Mouse (Mus musculus): Measurements from ENCODE around the gene Olfr385.
"Not testable (repeated sequence)": the region's sequence is repeated elsewhere in the genome, so short reads cannot be mapped to it uniquely, and the experiment has no call there.

Olfr385 gene

DNA sequence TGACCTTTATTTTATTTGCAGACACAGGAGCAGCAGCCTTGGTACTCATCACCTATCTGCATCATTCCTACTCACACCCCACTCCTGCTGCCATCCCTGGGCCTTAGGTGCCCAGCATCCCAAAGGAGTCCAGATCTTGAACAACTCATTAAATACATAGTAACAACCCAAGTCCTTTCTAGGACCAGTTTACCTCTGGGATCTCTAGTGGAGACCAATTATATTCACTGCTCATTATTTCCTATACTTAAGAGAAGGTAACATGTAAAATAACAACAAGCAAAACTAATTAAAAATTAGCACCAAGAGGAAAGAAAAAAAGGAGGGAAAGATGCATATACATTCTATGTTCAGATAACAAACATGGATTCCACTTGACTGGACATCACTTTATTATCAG, at the start of gene Olfr385:
Gene Olfr385 (minus strand): TSS at position 101 of the 400 bp plus-strand sequence.
- no peak for ATAC-seq (ENCODE audit: low TSS enrichment)

DNA sequence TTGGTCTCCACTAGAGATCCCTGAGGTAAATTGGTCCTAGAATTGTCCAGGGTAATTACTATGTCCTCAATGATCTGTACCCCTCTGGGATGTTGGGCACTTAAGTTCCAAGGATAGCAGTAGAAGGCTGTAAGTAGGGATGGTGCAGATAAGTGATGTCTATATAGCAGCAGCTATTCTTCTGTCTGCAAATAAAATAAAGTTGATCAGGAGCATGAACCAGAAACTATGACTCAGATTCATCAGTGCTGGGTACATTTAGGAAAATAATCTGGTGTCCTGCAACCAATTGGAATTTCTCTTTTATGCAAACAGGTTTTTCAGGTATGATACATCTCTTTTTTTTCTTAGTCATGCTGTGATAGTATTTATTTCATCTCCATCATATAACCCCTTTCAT, 5.5 kb upstream of the Olfr385 start, which contains the start of gene Olfr384:
Gene Olfr384 (plus strand): TSS at position 301 of the 400 bp plus-strand sequence.
- no peak for ATAC-seq (ENCODE audit: low TSS enrichment)

- not testable (repeated sequence) for ATAC-seq (ENCODE audit: low TSS enrichment)
Measured at GRCm38 (mm10) chr11:73583188-73583587, 9.6 kb downstream of the Olfr385 start.

GRCm38 (mm10) chr11:73579871-73580270, 12.9 kb downstream of the Olfr385 start:
- no peak for ATAC-seq (ENCODE audit: low TSS enrichment)

Data from frontal cortex, adult (tissue).